Mouse (Mus musculus): Measurements from ENCODE around the gene Max.

The Max gene

DNA sequence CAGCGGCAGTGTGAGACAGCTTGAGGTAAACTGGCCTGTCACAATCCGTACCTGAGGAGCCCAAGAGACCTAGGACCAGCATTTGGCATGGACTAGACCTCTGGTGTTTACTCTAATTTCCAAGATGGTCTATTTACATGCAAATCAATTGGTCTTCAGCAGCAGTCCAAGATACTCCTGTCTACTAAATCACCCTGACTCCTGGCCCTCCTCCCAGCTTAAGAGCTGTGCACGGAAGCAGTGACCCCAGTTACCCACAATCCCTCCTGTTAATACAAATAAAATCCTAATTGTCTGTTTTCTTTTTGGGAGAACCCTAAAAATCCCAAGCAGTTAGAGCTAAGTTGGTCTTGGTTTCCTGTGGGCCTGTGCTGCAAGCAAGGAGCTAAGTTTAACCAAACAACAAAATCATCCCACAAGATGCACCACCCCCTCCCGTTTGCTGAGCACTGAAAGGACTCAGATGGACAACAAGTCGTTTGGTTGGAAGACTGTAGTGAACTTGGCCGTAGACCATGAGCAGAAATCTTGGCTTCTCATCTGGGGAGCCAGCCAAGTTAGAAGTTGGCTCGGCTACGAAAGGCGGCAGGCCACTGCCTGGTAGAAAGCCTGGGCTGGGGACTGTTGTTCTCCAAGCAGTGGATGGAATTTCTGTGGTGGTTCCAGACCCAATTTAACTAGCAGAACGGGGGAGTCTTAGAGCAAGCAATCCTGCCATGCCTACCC is 7.1 kb downstream of the Max start:
- DNase-seq (ENCODE audit: low spot score), result peak; percentile 73

DNA sequence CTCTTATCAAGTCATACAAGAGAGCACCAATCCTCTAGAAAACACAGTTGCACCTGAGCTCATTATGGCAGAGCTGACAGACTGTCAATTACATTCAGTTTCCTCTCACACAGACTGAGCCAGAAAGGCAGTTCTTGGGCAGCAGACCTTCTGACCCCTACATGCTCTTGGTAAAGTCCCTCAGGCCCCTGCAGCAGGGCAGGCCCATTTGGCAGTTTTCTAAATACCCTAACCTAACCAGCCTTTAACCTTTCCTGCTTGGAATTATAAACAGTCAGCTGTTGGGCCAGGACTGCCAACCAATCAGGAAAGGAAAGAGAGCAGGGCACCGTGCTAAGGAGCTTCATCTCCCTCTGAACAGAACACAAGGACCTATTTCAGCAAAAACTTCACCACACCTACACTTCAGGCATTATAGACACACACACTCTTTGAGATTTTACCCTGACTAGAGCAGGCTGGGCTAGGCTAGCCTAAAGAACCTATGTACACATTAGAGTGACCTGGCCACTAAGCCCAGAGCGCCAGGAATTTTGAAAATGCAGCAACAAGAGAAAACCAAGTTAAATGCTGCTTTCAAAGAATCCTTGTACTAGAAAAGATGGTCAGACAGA is 8.1 kb downstream of the Max start:
- DNase-seq (ENCODE audit: low spot score), result no peak

GRCm38 (mm10) chr12:76950330-76950729 is 11.7 kb downstream of the Max start:
- no peak for DNase-seq (ENCODE audit: low spot score)

DNA sequence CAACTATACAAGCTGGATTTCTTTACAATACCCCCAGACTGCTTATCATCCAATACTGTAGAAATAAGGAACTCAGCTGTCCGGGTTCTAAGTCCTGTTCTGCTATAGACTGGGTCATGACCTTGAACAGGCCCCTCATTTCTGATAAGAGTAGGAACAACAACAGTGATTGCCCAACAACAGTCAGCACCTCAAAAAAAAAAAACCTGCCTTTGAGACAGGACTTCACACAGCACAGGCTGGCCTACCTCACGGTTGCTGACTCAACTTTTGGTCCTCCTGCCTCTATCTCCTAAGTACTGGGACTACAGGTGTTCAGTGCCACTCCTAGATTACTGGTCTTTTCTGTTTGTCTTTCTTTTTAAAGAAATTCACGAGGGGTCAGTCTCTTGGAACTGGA is 13.2 kb downstream of the Max start:
- no peak for DNase-seq (ENCODE audit: low spot score)

- no peak for DNase-seq (ENCODE audit: low spot score)
Observed at GRCm38 (mm10) chr12:76948185-76948584, 13.8 kb downstream of the Max start.

GRCm38 (mm10) chr12:76947487-76947886 is 14.5 kb downstream of the Max start:
- no peak for DNase-seq (ENCODE audit: low spot score)

DNA sequence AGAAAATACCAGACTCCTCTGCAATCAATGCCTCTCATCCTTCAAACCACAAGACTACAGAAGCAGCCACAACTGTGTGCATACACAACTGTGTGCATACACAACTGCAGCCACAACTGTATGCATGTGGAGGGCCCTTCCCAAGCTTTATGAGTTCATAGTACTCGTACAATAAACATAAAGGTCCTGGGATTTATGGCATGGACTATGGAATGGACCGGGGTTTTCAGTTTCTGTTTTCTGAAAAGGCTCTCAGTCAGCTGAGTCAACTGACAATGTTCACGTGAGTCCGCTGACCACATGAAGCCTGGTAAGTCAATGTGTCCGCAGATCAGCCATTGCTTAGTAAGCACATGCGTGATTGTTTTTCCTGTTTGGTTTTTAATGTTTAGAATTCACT is 18.5 kb downstream of the Max start:
- DNase-seq (ENCODE audit: low spot score), result no peak

- no peak for DNase-seq (ENCODE audit: low spot score)
Observed at GRCm38 (mm10) chr12:76943046-76943445, 19.0 kb downstream of the Max start.

DNA sequence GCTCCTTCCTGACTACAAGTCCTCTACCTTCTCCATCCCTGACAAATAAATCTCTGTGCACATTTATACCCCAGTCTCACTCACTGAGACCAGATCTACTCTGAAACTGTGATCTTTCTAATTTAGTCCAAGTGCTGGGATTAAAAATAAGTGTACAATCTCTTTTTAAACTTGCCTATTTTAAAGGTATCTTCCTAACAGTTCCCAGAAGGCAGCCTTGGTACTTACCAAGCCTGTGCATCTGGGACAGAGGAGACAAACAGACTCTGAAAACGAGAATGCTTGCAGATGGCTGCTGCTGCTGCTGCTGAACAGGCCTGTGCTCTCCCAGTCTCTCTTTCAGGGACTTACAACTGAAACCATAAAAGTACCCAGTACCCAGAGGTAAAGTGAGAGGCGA is 19.5 kb downstream of the Max start:
- DNase-seq (ENCODE audit: low spot score), result no peak

DNA sequence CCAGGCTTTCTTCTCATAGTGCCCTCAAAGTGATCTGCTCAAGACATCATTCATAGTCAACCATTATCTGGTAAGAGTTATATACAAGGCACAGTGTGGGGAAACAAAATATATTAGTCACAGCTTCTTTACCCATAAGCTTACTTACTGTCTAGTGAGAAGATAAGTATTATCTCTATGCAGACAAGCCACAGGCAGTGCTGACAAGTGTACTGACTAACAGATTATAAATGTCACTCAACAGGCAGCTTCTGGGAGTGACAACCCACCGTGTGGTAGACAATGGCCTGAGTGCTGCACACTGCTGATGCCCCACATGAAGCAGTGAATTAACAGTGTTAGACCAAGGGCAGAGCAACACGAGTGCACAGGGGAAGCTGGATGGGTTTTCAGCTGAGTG is 20.5 kb downstream of the Max start:
- no peak for DNase-seq (ENCODE audit: low spot score)

- DNase-seq (ENCODE audit: low spot score), result no peak
Observed at GRCm38 (mm10) chr12:76938013-76938412, 24.0 kb downstream of the Max start.

DNA sequence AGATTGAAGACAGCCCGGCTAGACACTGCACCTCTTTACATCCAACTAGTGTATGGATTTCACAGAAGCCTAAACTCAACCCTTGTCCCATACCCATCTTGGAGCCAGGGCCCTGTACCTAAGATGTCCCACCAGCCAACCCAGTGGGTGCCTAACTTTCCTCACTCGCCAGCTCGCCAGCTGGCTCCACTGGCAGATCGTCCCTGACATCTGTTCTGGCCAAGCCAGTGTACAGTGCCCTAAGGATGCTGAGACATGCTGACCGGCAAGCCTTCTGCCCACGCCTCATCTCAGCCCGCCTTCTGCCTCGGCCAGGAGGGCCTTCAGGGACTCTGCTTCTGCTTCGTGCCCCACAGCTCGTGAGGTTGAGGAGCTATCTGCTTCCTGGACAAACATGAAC is 25.8 kb downstream of the Max start:
- DNase-seq (ENCODE audit: low spot score), result no peak

DNA sequence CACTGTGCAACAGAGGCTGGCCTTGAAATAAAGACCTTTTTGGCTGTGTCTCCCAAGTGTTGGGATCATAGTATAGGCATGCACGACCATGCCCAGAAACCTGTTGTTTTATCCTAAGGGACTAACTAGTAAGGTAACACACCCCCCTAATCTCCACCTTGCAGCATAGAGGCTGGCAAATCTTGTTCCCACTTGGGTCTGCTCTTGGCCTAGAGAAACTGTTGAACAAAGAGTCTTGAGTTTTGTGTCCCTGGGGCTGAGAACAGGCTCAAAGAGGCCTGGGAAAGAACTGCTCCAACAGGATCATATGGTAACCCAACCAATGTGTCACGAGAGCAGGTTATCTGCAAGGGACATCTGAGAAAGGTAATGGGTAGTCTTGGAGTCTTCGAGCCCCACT is 27.6 kb downstream of the Max start:
- no peak for DNase-seq (ENCODE audit: low spot score)

- DNase-seq (ENCODE audit: low spot score), result no peak
Observed at GRCm38 (mm10) chr12:76932688-76933060, 29.3 kb downstream of the Max start.

- no peak for DNase-seq (ENCODE audit: low spot score)
Observed at GRCm38 (mm10) chr12:76931739-76932687, 30.0 kb downstream of the Max start.

GRCm38 (mm10) chr12:76930177-76930576 is 31.8 kb downstream of the Max start:
- no peak for DNase-seq (ENCODE audit: low spot score)

- no peak for DNase-seq (ENCODE audit: low spot score)
Observed at GRCm38 (mm10) chr12:76927539-76927938, 34.5 kb downstream of the Max start.

DNA sequence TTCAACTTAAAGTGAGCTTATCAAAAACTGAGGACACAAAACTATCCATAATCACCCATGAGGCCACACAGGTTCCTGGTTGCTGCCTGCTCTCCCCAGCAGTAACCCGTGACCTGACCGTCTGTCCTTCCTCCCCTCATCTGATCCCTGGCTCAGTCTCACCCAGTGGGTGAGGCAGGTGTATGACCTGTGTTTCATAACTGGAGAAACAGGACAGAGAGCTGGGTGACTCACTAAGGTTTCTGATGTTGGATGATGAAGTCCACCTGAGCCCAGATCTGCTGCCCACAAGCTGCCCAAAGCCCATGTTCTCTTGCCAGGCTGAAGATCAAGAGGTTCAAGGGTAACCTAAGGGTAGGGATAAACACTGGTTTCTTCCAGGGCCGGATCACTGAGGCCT is 35.0 kb downstream of the Max start:
- no peak for DNase-seq (ENCODE audit: low spot score)

DNA sequence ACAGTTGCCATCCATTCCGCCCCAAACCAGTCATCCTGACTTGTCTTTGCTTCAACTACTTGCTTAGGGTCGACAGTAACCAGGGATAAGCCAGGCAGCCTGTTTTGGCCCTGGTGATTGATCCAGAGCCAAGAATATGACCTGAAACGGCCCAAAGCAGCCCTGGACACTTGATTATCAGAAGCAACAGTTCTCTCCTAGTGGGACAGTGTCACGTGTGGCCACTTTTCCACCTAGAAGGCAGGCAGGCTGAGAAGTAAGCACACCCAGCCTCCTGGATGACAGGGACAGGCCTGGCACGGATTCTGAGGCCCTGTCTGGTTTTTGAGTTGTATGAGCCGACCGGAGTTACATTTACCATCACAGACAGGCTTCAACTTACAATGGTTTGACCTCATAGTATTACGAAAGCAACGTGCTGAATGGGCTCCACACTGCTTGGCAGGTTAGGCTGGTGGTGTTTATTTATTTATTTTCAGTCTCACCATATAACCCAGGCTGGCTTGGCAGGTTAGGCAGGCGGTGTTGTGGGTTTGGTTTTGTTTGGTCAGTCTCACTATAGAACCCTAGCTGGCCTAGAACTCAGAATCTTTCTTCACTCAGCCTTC is 35.6 kb downstream of the Max start:
- DNase-seq (ENCODE audit: low spot score), result no peak

DNA sequence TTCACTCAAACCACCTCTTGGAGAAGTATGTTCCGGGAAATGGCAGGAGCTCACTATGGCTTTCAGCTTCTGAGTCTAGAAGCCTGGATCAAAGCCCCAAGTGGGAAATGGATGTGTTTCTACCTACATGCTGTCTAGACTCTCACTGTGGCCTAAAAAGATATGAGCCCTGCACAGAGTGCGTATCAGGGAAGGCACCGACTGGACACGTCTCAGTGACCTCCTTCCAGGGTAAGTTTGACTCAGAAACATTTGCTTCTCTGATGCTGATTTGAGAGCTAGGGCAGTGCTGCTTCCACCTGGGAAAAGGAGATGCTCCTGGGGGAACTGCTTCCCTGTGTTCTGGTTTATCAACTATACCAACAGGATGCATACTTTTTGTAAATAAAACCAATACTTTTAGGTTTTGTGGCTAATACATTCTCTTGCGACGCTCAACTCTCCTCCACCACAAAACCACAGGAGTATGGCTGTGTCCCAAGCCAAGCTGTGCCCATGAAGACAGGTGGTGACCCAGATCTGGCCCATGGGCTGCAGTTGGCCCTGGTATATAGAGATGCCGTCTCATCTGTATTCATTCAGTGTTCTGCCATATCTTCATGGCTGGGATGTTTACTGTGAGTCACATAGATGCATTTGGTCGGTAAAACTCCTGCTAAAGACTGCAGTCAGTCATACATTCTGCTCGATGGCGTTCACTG is 36.9 kb downstream of the Max start:
- DNase-seq (ENCODE audit: low spot score), result no peak

- DNase-seq (ENCODE audit: low spot score), result no peak
Observed at GRCm38 (mm10) chr12:76923118-76923517, 38.9 kb downstream of the Max start.

- no peak for DNase-seq (ENCODE audit: low spot score)
Observed at GRCm38 (mm10) chr12:76920990-76921389, 41.0 kb downstream of the Max start.

Data from ovary, postnatal 36 days (tissue).